Mouse (Mus musculus): ENCODE measurements around the gene Plekhs1.
"Not testable (repeated sequence)": the region's sequence is repeated elsewhere in the genome, so short reads cannot be mapped to it uniquely, and the experiment has no call there.

Plekhs1 gene

GRCm38 (mm10) chr19:56513527-56513926 lies 52.1 kb downstream of the Plekhs1 start:
- in situ Hi-C loops (cut with MboI), result not testable (repeated sequence)

GRCm38 (mm10) chr19:56519408-56519807 lies 58.0 kb downstream of the Plekhs1 start:
- in situ Hi-C loops (cut with MboI), result not testable (repeated sequence)

- in situ Hi-C loops (cut with MboI), result not testable (repeated sequence)
These were observed 69.1 kb downstream of the Plekhs1 start for GRCm38 (mm10) chr19:56530529-56530928.

- in situ Hi-C loops (cut with MboI), result no loop called here
These were observed 69.8 kb downstream of the Plekhs1 start for GRCm38 (mm10) chr19:56531251-56531650.

- in situ Hi-C loops (cut with MboI), result no loop called here
These were observed 72.0 kb downstream of the Plekhs1 start for GRCm38 (mm10) chr19:56533291-56534071.

- in situ Hi-C loops (cut with MboI), result no loop called here
These were observed 72.9 kb downstream of the Plekhs1 start for GRCm38 (mm10) chr19:56534337-56534736.

- in situ Hi-C loops (cut with MboI), result no loop called here
These were observed 73.6 kb downstream of the Plekhs1 start for GRCm38 (mm10) chr19:56535064-56535463.

GRCm38 (mm10) chr19:56535765-56536164 lies 74.3 kb downstream of the Plekhs1 start:
- in situ Hi-C loops (cut with MboI), result no loop called here

Measured in mature B cell (primary cell).